Mouse (Mus musculus): Measurements from ENCODE around the gene Prnp.
A peak's percentile ranks its signal among the peaks of the same experiment; 100 is the strongest.

Prnp gene

GRCm38 (mm10) chr2:131909683-131910572, at the start of gene Prnp, which contains the start of gene Prn:
Gene Prnp (plus strand): TSS chr2:131909928.
Gene Prn (plus strand): TSS chr2:131909957.
- DNase-seq: peak; percentile 90

GRCm38 (mm10) chr2:131862617-131863275, 47.0 kb upstream of the Prnp start:
- no peak for DNase-seq

GRCm38 (mm10) chr2:131863472-131863871, 46.3 kb upstream of the Prnp start:
- DNase-seq: no peak

GRCm38 (mm10) chr2:131864262-131864796, 45.4 kb upstream of the Prnp start:
- no peak for DNase-seq

GRCm38 (mm10) chr2:131866676-131867075, 43.1 kb upstream of the Prnp start:
- DNase-seq: no peak

- DNase-seq: no peak
These were observed 40.7 kb upstream of the Prnp start for GRCm38 (mm10) chr2:131868983-131869382.

- DNase-seq: no peak
These were observed 36.4 kb upstream of the Prnp start for GRCm38 (mm10) chr2:131873376-131873775.

GRCm38 (mm10) chr2:131876551-131877265, 33.0 kb upstream of the Prnp start:
- DNase-seq: no peak

- peak; percentile 18 for DNase-seq
These were observed 28.0 kb upstream of the Prnp start for GRCm38 (mm10) chr2:131881766-131882165.

- no peak for DNase-seq
These were observed 26.6 kb upstream of the Prnp start for GRCm38 (mm10) chr2:131883136-131883535.

- DNase-seq: no peak
These were observed 23.1 kb upstream of the Prnp start for GRCm38 (mm10) chr2:131886503-131887160.

GRCm38 (mm10) chr2:131888233-131888632, 21.5 kb upstream of the Prnp start:
- no peak for DNase-seq

GRCm38 (mm10) chr2:131892534-131892933, 17.2 kb upstream of the Prnp start:
- DNase-seq: no peak

GRCm38 (mm10) chr2:131895106-131895505, 14.6 kb upstream of the Prnp start:
- DNase-seq: no peak

GRCm38 (mm10) chr2:131896011-131896410, 13.7 kb upstream of the Prnp start:
- no peak for DNase-seq

- DNase-seq: no peak
These were observed 12.2 kb upstream of the Prnp start for GRCm38 (mm10) chr2:131897336-131898109.

GRCm38 (mm10) chr2:131902423-131902822, 7.3 kb upstream of the Prnp start:
- DNase-seq: no peak

GRCm38 (mm10) chr2:131902867-131903266, 6.9 kb upstream of the Prnp start:
- DNase-seq: no peak

GRCm38 (mm10) chr2:131905025-131905424, 4.7 kb upstream of the Prnp start:
- DNase-seq: no peak

- no peak for DNase-seq
These were observed 4.0 kb upstream of the Prnp start for GRCm38 (mm10) chr2:131905776-131906175.

- no peak for DNase-seq
These were observed 3.5 kb upstream of the Prnp start for GRCm38 (mm10) chr2:131906266-131906665.

GRCm38 (mm10) chr2:131906846-131907245, 2.9 kb upstream of the Prnp start:
- DNase-seq: peak; percentile 25

All from kidney, adult 18-20 months (tissue).